Mouse (Mus musculus): ENCODE data around the gene Ncoa1.
A peak's percentile ranks its signal among the peaks of the same experiment; 100 is the strongest.

Gene Ncoa1

GRCm38 (mm10) chr12:4208405-4209133 is 268.4 kb downstream of the Ncoa1 start:
- DNase-seq, result peak; percentile 27

- no peak for DNase-seq
Measured at GRCm38 (mm10) chr12:4206106-4206505, 270.9 kb downstream of the Ncoa1 start.

- DNase-seq, result no peak
Measured at GRCm38 (mm10) chr12:4202206-4202605, 274.8 kb downstream of the Ncoa1 start.

- no peak for DNase-seq
Measured at GRCm38 (mm10) chr12:4201454-4202200, 275.4 kb downstream of the Ncoa1 start.

GRCm38 (mm10) chr12:4199271-4199670 is 277.7 kb downstream of the Ncoa1 start:
- DNase-seq, result no peak

GRCm38 (mm10) chr12:4198702-4199101 is 278.3 kb downstream of the Ncoa1 start:
- no peak for DNase-seq
